Mouse (Mus musculus): ENCODE measurements around the gene Ufsp1. TPM values are rescaled to one million over a fixed set of nuclear protein-coding genes. Genes with fewer than 3 reads are reported as not detected.

The Ufsp1 gene
- polyA plus RNA-seq (2015; fragmentation: Illumina TruSeq; extraction: RNeasy Lipid Tissue Mini Kit (QIAGEN cat#74804); ENCODE audit: insufficient read depth, low read depth, low replicate concordance) = 2.3 TPM

GRCm38 (mm10) chr5:137293839-137294743 is at the start of gene Ufsp1:
Gene Ufsp1 (plus strand): TSS chr5:137294629.

GRCm38 (mm10) chr5:137287032-137287952 is 7.1 kb upstream of the Ufsp1 start, which contains the start of gene Ache:
Gene Ache (plus strand): TSS chr5:137287519.

GRCm38 (mm10) chr5:137307071-137307912 is 12.9 kb downstream of the Ufsp1 start, which contains the start of gene Srrt:
Gene Srrt (minus strand): TSS chr5:137307674.

GRCm38 (mm10) chr5:137314193-137315083 is 20.0 kb downstream of the Ufsp1 start, which contains the start of gene Trip6:
Gene Trip6 (minus strand): TSS chr5:137314404.

GRCm38 (mm10) chr5:137333512-137334174 is 39.2 kb downstream of the Ufsp1 start, which contains the start of gene Slc12a9:
Gene Slc12a9 (minus strand): TSS chr5:137333597.

Other genes starting within 250 kb of the Ufsp1 start
- gene Ap1s1, start 248.5 kb upstream of the Ufsp1 start, polyA plus RNA-seq (2015; fragmentation: Illumina TruSeq; extraction: RNeasy Lipid Tissue Mini Kit (QIAGEN cat#74804); ENCODE audit: insufficient read depth, low read depth, low replicate concordance) = 15.1 TPM
- 2.3 TPM for gene Serpine1, start 222.4 kb upstream of the Ufsp1 start, polyA plus RNA-seq (2015; fragmentation: Illumina TruSeq; extraction: RNeasy Lipid Tissue Mini Kit (QIAGEN cat#74804); ENCODE audit: insufficient read depth, low read depth, low replicate concordance)
- 5.6 TPM for gene Trim56, start 178.4 kb upstream of the Ufsp1 start, polyA plus RNA-seq (2015; fragmentation: Illumina TruSeq; extraction: RNeasy Lipid Tissue Mini Kit (QIAGEN cat#74804); ENCODE audit: insufficient read depth, low read depth, low replicate concordance)
- not detected for gene Muc3, start 145.3 kb upstream of the Ufsp1 start, polyA plus RNA-seq (2015; fragmentation: Illumina TruSeq; extraction: RNeasy Lipid Tissue Mini Kit (QIAGEN cat#74804); ENCODE audit: insufficient read depth, low read depth, low replicate concordance)
- not detected for gene Muc3a, start 82.2 kb upstream of the Ufsp1 start, polyA plus RNA-seq (2015; fragmentation: Illumina TruSeq; extraction: RNeasy Lipid Tissue Mini Kit (QIAGEN cat#74804); ENCODE audit: insufficient read depth, low read depth, low replicate concordance)
- gene Ache, start 7.1 kb upstream of the Ufsp1 start, polyA plus RNA-seq (2015; fragmentation: Illumina TruSeq; extraction: RNeasy Lipid Tissue Mini Kit (QIAGEN cat#74804); ENCODE audit: insufficient read depth, low read depth, low replicate concordance) = 3.5 TPM
- gene Srrt, start 13.0 kb downstream of the Ufsp1 start, polyA plus RNA-seq (2015; fragmentation: Illumina TruSeq; extraction: RNeasy Lipid Tissue Mini Kit (QIAGEN cat#74804); ENCODE audit: insufficient read depth, low read depth, low replicate concordance) = 77.8 TPM
- gene Trip6, start 19.8 kb downstream of the Ufsp1 start, polyA plus RNA-seq (2015; fragmentation: Illumina TruSeq; extraction: RNeasy Lipid Tissue Mini Kit (QIAGEN cat#74804); ENCODE audit: insufficient read depth, low read depth, low replicate concordance) = 8.1 TPM
- 8.2 TPM for gene Slc12a9, start 39.0 kb downstream of the Ufsp1 start, polyA plus RNA-seq (2015; fragmentation: Illumina TruSeq; extraction: RNeasy Lipid Tissue Mini Kit (QIAGEN cat#74804); ENCODE audit: insufficient read depth, low read depth, low replicate concordance)
- 15.6 TPM for gene Ephb4, start 55.5 kb downstream of the Ufsp1 start, polyA plus RNA-seq (2015; fragmentation: Illumina TruSeq; extraction: RNeasy Lipid Tissue Mini Kit (QIAGEN cat#74804); ENCODE audit: insufficient read depth, low read depth, low replicate concordance)
- gene Zan, start 182.4 kb downstream of the Ufsp1 start, polyA plus RNA-seq (2015; fragmentation: Illumina TruSeq; extraction: RNeasy Lipid Tissue Mini Kit (QIAGEN cat#74804); ENCODE audit: insufficient read depth, low read depth, low replicate concordance) = 0.06 TPM
- 3.0 TPM for gene Pop7, start 207.9 kb downstream of the Ufsp1 start, polyA plus RNA-seq (2015; fragmentation: Illumina TruSeq; extraction: RNeasy Lipid Tissue Mini Kit (QIAGEN cat#74804); ENCODE audit: insufficient read depth, low read depth, low replicate concordance)
- gene Gigyf1, start 223.9 kb downstream of the Ufsp1 start, polyA plus RNA-seq (2015; fragmentation: Illumina TruSeq; extraction: RNeasy Lipid Tissue Mini Kit (QIAGEN cat#74804); ENCODE audit: insufficient read depth, low read depth, low replicate concordance) = 8.7 TPM
- not detected for gene Epo, start 238.6 kb downstream of the Ufsp1 start, polyA plus RNA-seq (2015; fragmentation: Illumina TruSeq; extraction: RNeasy Lipid Tissue Mini Kit (QIAGEN cat#74804); ENCODE audit: insufficient read depth, low read depth, low replicate concordance)
- gene Gnb2, start 238.9 kb downstream of the Ufsp1 start, polyA plus RNA-seq (2015; fragmentation: Illumina TruSeq; extraction: RNeasy Lipid Tissue Mini Kit (QIAGEN cat#74804); ENCODE audit: insufficient read depth, low read depth, low replicate concordance) = 138 TPM